Mouse (Mus musculus): ENCODE results near the gene Pdk2. TPM values are rescaled to one million over a fixed set of nuclear protein-coding genes. Genes with fewer than 3 reads are reported as not detected.

Pdk2 gene
- total RNA-seq, 2 experiments from 2014 or later, result 5.2 to 21.5 TPM

DNA sequence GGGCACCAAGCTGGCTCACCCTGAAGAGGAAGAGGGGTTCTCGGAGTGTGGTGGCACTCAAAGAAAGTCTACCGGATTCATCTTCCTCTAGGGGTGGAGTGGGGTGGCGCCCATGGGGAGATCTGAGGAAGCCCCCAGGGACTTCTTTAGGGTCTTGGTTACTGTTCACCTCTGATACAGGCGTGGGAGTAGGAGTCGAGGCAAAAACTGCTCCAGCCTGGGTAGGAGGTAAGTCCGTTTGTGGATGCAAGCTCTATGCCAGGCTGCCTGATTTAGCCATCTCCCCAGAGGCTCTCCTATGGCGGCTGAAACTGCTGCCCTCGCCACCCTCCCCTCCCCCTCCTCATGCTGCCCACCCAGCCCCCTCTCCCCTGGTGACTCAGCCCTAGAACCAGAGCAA is 31.0 kb upstream of the Pdk2 start:
- ATAC-seq (replicated peaks; ENCODE audit: low FRiP score, low TSS enrichment, poor library complexity, severe bottlenecking), result no peak

DNA sequence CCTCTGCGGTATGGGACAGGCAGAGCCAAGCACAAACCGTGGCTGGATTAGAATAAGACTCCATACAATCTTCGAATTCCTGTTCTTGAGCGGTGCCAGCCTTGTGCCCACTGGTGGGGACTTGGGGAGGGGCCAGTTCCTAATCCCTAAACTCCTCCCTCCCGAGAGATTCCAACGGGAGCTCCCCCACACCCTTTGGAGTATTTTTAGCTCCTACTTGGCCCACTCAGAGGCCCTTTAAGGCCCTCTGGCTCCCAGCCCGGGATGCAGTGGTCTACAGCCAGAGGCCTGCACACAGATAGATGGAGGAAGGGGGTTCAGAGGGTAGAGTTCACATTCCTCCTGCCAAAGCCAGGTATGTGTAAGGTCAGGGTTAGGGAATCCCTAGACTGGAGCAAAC is 30.1 kb upstream of the Pdk2 start:
- ATAC-seq (replicated peaks; ENCODE audit: low FRiP score, low TSS enrichment, poor library complexity, severe bottlenecking), result no peak

DNA sequence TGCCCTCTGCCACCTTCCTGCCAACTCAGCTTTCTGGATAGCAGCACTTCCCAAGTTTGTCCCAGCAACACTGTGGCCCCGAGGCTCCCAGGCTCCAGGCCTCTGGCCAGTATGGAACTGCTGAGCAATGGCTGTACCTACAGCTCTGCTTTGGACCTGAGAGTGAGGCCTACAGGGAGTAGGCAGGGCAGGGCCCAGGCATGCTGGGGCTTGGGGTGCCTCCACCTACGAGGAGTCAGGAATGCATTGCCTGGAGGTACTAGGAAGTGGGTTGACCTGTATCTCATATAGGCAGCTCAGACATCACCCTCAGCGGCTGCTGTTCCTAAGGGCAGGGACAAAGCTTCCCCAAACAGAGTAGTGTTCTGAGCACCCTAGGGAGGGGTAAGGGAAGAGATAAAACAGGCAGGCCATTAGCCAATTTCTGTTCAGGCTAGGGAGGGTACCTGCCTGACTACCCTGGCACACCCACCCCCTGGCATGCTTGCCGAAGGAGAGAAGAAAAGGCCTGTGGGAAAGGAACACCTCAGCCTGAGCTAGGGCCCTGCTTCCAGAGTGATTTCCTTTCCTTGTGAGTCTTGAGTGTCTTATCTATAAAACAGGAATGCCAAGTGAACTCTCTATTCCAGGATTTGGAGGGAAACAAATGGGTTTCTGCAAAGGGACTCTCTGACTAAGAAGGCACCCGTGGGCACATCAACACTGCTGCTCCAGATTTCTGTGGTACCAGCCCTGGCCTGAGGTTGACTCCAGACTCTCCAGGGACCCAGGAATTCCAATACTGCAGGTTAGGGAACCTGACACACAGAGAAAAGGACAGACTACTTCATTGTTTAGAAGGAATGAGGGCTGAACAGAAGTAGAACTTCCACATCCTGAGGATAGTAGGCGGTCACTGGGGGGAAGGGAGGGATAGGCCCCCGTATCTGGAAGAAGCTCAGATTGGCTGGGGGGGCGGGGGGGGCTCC is 29.3 kb upstream of the Pdk2 start:
- no peak for ATAC-seq (replicated peaks; ENCODE audit: low FRiP score, low TSS enrichment, poor library complexity, severe bottlenecking)

DNA sequence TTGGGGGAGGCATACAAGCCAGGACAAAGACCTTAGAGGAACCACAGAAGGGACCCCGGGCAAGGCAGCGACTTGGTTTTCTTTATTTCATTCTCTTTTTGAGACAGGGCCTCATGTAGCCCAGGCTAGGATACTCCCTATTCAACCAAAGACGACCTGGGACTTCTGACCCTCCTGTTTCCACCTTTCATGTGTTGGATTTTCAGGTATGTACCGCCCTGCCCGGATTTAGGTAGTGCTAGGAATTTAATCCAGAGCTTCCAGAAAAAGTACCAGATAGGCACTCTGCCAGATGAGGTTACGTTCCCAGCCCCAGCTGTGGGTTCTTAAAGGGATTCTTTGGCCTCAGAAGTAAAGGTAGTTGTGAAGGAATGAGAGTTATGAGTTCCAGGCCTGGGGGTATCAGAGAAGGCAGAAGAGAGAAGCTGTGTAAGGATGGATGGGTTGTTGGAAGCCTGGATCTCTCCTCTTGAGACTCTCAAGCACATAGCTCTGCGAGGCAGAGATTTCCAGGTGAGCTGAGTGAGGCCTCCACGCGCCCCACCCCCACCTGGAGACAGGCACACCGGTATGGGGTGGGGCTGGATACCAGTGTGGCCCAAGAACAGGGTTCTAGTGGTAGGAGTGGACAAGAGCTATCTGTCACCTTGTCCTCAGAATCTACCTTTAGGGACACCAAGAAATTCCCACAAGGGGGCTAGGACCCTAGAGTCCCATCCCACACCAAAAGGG is 28.2 kb upstream of the Pdk2 start:
- ATAC-seq (replicated peaks; ENCODE audit: low FRiP score, low TSS enrichment, poor library complexity, severe bottlenecking), result no peak

DNA sequence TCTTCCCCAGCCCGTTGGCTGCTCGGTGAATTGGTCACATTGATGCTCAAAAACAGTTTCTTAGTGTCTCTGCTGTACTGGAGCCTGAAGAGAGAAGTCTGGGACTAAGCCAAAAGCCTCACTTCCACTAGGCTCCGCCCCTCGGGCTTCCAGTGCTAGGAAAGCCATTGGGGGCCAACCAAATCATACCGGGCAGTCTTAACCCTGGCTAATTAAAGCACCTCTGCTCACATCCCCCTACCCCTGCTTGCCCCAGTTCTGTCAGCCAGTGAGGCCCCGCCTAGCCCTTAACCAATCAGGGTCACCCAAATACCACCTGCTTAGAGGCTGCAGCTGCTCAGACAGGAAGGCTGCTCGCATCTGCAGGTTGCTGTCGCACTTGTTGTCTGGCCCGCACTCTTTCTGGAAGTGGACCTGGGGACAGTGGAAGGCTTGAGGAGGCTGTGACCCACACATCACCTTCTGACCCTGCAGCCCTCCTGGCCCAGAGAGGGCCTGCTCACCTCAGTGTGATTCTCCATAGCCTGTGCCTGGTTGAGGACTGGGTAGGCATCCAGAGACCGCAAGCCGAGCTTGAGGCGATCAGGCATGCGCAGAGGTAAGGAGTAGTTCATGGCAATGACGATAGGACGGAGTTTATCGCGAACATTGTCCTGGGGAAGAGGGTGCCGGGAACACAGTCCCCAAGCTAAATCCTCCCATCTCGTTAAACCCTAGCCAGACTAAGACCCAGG is 15.8 kb upstream of the Pdk2 start:
- ATAC-seq (replicated peaks; ENCODE audit: low FRiP score, low TSS enrichment, poor library complexity, severe bottlenecking), result no peak

DNA sequence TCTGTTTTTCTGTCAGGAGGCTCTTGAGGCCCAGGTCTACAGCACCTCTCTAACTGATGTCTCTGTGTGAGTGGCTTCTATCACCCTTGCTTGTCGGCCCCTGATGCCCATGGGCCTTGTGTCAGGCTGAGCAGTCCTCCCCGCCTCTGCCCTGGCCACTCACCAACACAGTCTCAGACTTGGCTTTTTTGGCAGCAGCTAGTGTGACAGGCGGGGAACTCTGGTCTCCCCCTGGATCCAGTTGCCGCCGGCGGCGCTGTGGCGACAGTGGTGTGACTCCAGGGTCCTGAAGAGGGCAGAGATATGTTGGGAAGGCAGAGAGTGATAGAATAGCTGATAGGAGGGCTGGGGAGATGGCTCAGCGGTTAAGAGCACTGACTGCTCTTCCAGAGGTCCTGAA is 11.9 kb upstream of the Pdk2 start:
- no peak for ATAC-seq (replicated peaks; ENCODE audit: low FRiP score, low TSS enrichment, poor library complexity, severe bottlenecking)

DNA sequence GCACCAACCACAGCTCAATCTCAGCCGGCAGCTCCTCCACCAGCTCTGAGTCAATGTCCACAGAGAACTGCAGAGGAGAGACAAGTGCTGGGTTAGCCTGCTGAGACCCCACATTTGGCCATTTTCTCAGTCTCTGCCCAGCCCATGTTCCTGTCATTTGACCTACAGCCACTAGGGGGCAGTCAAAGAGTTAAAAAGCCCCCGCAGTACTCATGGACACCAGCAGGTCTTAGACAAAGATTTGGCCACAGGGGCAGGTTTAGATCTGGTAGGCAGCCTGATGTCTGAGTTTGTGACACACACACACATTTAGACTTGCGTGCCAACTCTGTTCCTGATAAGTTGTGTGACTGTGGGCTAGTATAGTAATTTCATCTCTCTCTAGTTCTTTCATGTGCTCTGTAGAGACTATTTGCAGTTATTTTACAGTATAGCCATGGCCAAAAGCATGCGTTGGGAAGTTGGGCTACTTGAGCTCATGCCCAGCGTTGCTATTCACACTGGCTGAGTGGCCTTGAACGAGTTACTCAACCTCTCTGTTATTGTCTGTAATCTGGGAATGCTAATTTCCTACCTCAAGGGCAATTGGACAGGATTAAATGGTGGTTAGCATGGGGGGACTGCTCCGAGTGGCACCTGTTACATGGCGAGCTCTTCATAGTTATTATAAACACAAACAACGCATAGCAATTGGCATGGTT is 6.0 kb upstream of the Pdk2 start:
- ATAC-seq (replicated peaks; ENCODE audit: low FRiP score, low TSS enrichment, poor library complexity, severe bottlenecking), result peak; percentile 64

DNA sequence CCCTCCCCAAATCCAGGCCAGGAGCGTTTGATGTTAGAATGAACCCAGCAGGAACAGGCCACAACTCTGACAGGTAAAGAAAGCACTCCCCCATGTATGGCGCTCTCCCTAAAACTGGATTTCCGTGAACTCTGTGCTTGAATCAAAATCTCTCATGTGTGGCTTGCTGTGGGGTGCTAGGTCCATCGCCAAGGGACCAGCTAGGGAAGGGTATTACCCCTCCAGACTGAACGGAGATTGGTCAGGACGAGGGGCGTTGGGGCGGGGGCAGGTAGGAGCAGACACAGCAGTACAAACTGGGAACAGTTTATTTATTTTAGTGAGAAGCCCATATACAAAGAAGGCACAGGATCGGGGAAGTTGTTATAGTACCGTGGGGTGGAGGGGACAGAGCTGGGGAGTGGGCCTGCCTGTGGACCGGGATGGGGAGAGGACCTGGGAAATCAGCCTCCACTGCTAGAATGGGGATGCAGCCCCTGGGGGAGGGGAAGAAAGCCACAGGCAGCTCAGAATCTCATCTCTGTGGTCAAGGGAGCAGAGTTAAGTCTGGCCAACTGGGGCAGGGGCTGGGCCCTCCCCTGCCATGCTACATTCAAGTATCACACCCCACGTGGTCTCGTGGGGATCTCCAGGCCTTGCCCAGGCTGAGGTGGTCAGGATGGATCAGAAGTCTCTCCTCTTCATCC is 3.2 kb upstream of the Pdk2 start:
- ATAC-seq (replicated peaks; ENCODE audit: low FRiP score, low TSS enrichment, poor library complexity, severe bottlenecking), result no peak

DNA sequence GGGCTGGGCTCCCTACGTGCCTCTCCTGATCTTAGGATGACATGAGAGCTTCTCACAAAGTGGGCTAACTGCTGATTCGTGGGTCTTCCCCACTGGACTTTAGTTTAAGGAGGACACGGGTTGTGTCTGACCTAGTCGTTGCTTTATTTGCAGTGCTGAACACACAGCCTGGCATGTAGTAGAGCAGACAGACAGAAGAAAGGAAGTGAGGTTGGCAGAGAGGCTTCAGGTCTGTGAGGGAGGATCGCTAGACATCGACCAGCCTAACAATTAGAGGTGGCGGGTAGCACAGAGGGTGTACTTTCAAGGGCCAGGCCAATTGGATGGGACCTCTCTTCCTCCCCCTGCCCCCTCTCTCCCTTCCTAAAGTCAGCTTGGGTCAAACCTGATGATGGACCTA is 2.5 kb upstream of the Pdk2 start:
- no peak for ATAC-seq (replicated peaks; ENCODE audit: low FRiP score, low TSS enrichment, poor library complexity, severe bottlenecking)

DNA sequence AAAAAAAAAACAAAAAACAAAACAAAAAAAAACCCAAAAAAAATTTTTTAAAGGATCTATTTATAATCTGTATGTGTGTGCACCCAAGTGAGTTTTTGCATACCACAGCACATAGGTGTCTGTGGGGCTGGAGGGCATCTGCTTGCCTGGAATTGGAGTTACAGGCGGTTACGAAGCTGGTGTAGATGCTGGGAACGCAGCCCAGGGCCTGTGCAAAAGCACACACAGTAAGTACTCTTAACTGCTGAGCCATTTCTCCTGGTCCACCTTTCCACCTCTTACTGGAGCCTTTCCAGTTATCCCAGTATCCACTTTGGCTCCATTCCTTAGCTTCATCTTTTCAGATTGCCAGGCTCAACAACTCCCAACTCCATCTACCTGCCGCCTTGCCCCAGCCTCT is 1.9 kb upstream of the Pdk2 start:
- ATAC-seq (replicated peaks; ENCODE audit: low FRiP score, low TSS enrichment, poor library complexity, severe bottlenecking), result no peak

DNA sequence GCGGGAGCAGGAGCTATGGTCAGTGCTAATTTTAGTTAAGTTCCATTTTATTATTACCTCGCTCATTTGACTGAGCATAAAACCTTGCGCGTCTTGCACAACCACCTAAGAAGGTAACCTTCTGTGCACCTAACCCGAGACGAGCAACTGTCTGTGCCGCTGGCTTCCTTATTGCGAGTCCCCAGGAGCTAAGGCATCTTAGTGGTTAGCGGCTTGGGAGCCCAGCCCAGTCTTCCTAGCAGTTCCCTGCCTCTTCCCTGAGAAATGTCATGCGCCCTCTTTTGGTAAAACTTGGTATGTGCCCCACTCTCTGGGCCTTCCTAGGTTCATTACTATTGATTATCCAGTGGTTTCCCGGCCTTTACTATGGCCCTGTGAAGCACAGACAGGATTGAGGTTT is 942 bp upstream of the Pdk2 start:
- ATAC-seq (replicated peaks; ENCODE audit: low FRiP score, low TSS enrichment, poor library complexity, severe bottlenecking), result peak; percentile 54

DNA sequence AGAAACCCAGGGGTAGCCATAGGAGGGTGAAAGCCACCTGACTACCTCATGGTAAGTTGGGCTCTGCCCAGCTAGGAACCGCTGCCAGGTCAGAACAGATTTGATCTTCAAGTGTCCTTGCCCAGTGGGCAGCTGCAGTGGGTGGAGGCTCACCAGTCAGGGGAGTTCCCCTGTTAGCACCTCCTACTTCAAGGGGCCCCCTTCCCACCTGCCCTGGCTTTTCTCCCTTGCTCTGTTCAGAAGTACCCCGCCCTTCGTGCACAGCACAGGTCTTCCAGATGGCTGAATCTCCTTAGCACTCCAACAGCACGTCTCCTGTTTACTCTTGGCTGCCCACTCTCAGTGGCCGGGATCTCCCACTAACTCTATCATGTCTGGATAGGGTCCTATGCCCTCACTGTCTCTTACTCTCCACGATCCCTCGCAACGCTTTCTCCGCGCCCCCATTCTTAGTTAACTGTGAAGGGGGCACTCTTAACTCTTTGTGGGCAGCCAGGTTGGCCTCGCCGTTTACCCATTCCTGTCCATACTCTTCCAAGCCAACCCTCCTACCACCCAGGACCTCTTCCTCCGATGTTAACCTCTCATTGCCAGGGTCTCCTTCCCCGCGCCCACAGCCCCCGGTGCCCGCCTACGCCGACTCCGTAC is 539 bp downstream of the Pdk2 start:
- peak; percentile 29 for ATAC-seq (replicated peaks; ENCODE audit: low FRiP score, low TSS enrichment, poor library complexity, severe bottlenecking)

DNA sequence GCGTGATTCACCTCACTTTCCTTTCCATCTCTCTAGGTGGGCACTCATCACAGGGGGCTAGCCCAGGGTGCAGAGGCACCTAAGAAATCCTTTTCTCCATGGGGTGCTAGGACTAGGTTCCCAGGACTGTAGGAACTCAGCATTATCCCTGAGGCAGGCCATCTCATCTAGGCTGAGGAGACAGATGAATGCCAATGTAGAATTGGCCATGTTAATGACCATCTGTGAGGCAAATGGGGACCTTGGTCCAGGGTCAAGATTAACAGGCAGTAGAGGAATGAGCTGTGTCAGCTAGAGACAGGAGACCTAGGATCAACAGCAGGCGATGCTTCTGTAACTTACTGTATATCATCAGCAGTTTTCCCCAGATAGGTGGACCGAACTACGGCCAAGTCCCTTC is 1.4 kb downstream of the Pdk2 start:
- ATAC-seq (replicated peaks; ENCODE audit: low FRiP score, low TSS enrichment, poor library complexity, severe bottlenecking), result no peak

DNA sequence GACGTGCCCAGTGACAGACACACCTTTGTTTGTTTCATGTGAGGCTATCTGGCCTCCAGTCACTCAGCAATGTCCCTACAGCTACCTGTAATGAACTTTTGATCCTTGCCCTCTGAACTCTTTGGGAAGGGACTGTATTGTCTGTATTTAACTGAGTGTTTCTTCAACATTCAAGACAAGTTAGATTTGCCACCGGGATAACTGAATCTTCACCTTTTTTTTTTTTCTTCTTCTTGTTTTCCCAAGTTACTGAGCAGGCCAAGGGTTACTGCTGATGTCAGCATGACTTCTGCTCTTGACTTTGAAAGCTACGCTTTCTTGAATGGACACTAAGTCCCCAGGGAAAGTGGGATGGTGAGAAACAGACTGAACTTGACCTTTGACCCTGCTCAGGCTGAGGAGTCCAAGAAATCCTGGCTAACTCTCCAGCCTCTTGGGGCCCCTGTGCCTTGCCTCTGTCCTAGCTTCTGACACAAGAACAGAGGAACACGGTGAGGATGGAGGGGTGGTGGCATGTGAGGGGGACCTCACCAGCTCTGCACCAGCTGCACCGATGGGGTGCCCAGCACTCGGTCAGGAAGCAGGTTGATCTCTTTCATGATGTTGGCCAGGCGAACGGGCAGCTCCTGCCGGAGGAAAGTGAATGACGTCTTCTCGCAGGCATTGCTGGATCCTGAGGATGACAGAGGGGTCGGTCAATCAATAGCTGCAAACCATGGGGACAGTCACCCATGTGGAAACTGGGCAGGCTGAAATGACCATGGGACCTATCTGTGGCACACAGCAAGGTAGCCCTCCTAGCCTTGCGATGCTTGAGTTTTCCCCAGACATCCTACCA is 2.1 kb downstream of the Pdk2 start:
- ATAC-seq (replicated peaks; ENCODE audit: low FRiP score, low TSS enrichment, poor library complexity, severe bottlenecking), result no peak

DNA sequence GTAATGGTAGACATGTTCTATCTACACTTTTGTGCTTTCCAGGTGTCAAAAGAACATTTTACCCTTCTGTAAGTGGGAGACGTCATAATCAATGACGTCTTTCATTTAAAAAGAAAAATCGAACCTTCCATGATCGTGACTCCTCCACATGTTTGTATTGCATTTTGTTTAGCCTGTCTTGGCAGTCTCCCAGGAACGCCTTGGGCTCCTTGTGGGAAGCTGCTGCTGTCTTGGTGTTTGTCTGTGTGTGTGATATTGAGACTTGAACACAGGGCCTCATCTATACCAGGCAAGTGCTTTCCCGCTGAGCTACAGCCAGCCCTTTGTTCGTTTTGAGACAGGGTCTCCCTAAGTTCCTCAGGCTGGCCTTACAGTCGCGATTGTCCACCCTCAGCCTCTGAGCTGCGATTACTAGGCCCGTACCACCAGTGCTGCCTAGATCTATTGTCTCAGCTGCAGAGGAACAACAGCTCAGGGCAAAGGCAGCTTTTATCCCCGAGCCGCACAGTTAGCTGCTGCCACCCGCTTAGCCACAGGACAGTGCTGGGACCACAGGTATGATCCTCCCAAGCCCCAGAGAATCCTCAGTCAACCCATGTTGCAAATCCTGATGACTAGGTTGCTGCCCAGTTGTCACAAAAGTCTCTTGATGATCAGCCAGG is 2.9 kb downstream of the Pdk2 start:
- no peak for ATAC-seq (replicated peaks; ENCODE audit: low FRiP score, low TSS enrichment, poor library complexity, severe bottlenecking)

DNA sequence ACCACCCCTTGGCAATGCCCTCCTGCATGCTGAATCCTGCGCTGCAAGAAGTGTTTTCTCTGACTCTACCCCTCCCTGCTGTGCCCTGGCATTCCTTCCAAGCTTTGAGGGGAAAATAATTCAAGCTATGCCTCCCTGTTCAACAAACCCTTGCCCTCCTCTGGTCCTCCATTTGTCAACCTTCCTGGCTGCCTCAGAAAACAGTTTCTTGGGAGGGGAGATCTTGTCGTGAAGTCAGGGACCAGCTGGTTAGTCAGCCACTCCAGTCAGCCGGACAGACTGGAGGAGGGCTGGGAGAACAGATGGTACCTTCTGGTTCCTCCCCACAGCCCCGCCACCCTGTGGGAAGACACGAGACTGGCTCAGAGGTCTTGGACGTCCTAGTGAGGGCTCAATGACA is 3.8 kb downstream of the Pdk2 start:
- ATAC-seq (replicated peaks; ENCODE audit: low FRiP score, low TSS enrichment, poor library complexity, severe bottlenecking), result no peak

DNA sequence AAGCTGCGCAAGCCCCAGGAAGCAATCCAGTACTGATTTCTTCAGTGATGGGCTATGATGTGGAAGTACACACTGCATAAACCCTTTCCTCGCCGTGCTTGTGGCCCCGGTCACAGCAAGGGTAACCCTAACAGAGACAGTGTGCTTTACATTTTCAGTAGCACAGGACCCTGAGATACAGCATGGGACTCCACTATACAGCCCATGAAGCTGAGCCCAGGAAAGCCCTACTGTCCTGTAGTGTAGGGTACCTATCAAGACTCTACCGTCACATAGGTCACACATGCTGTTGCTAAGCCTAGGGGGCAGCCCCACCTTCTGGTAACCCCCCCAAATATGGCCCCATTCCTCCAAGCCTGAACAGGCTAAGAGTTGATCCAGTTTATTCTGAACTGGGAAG is 4.6 kb downstream of the Pdk2 start:
- ATAC-seq (replicated peaks; ENCODE audit: low FRiP score, low TSS enrichment, poor library complexity, severe bottlenecking), result no peak
